Mouse (Mus musculus): ENCODE data around the gene Taf1.

Gene Taf1

DNA sequence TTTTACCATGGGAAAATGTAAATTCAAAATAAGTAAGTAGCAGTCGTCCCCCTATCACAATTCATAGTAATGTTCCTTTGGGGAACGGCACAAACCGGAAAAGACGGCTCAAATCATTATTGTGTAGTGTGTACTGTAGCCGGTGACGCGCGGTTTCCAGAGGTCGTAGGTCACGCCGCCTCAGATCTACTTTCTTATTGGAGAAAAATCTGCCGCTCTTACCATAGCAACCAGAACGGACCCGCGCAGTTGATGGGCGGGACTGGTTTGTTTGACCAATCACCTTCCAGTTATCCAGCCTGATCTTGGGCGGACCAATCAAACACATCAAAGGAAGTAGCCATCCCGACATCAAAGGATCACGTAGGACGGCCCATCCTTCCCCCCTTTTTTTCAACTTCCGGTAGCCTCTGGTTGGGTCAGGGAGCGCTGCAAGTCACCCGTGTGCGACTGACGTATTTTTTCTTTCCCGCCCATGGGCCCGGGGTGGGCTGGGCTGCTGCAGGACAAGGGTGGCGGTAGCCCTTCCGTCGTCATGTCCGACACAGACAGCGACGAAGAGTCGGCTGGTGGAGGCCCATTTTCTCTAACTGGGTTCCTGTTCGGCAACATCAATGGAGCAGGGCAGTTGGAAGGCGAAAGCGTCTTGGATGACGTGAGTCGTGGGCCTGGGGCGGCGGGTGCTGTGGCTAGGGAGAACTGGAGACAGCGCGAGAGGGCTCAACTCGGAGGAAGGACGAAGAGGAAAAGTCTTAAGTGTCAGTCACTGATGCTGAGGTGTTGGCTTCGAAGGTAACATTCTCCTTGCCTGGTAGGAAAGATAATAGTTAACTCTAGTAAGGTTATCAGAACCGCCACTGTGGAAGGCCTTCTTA is at the start of gene Taf1:
Gene Taf1 (plus strand): TSS at position 388 of the 875 bp plus-strand sequence.
- DNase-seq (ENCODE audit: low spot score in 2 of 2) = peak; percentile 91 to 95

DNA sequence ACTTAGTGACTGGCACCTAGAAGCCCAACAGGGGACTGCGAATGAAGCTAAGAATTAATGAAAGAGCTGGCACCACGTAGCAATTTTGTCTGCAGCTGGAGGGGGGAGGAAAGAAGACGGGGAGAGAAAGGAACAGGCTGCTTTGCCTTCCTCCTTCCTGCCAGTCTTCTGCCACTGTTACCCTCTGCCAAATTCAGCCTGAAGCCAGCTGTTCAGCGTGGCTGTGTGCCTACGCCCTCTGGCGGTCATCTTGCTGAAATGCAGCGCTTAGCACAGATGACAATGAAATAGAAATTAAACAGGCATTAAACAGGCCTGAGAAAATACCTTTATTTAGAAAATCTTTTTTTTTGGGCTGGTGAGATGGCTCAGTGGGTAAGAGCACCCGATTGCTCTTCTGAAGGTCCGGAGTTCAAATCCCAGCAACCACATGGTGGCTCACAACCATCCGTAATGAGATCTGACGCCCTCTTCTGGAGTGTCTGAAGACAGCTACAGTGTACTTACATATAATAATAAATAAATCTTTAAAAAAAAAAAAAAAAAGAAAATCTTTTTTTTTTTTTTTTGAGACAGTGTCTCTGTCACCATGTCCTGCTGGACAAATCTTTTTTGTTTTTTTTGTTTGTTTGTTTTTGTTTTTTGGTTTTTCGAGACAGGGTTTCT is 45.9 kb upstream of the Taf1 start:
- peak; percentile 4 to 24 for DNase-seq (ENCODE audit: low spot score in 2 of 2)

DNA sequence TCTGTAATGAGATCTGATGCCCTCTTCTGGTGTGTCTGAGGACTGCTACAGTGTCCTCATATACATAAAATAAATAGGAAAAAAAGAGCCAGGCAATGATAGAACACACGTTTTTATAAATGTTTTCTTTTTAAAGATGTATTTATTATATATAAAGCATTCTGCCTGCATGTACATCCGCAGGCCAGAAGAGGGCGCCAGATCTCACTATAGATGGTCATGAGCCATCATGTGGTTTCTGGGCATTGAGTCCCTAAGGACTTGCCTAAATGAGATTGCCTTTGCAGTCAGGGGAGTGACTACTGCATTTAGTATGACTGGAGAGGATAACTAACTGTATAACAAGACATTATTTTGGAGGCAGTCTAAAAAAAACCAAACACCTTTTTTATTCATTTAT is 27.9 kb upstream of the Taf1 start:
- DNase-seq (ENCODE audit: low spot score in 2 of 2) = peak in 1 of 2 experiments; percentile 11

DNA sequence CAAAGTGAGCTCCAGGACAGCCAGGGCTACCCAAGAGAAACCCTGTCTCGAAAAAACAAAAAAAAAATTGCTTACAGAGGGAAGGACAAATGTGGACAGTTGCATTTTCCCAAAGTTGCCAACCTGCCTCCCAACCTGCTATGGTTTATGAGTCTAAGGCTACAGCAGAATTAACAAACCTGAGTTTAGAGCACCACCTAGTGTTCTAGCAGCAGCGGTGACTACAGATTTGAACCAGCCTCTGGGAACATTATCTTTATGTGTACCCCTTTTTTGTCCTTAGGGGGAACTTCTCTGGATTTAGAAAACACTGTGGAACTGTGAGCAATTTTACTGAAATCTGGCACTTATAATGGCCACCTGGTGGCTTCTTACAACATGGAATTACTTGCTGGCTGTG is 16.8 kb upstream of the Taf1 start:
- DNase-seq (ENCODE audit: low spot score in 2 of 2) = no peak

DNA sequence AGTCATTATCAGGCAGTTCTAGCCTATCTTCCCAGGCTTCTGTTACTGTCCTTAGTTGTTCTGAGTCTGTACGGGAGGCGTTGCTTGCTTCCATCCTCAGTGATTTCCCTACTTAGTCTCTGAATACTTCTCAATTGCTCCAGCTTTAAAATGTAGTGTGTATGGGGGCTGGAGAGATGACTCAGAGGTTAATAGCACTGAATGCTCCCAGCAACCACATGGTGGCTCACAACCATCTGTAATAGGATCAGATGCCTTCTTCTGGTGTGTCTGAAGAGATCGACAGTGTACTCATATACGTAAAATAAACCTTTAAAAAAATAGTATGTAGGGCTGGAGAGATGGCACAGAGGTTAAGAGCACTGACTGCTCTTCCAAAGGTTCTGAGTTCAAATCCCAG is 14.5 kb upstream of the Taf1 start:
- no peak for DNase-seq (ENCODE audit: low spot score in 2 of 2)

DNA sequence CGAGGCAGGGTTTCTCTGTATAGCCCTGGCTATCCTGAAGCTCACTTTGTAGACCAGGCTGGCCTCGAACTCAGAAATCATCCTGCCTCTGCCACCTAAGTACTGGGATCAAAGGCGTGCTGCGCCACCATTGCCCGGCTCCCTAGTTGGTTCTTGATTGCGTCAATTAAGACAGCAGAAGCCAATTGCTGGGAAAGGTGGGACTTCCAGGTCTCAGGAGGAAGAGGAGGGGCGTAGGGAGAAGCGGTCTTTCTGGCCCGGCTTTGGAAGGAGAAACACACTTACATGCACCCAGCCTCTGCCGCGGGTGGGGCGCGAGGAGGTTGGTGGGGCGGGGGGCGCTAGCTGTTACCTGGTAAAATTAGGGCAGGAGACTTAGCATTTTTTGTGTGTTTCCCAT is 10.5 kb upstream of the Taf1 start:
- DNase-seq (ENCODE audit: low spot score in 2 of 2) = peak in 1 of 2 experiments; percentile 7

DNA sequence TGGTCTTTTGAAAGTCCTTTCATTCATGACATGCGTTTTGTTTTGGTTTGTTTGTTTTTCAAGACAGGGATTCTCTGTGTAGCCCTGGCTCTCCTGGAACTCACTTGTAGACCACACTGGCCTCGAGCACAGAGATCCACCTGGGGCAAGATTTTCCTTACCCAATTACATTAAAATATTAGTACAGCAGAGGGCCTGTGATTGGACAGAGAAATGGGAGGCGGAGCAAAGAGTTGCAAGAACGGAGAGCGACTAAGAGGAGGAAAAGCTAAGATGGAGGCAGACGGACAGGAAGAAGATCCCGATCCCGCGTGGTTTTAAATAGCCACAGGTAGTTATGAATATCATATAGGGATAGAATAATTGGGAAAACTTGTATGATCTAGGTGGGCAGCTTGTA is 5.2 kb upstream of the Taf1 start:
- peak; percentile 23 to 43 for DNase-seq (ENCODE audit: low spot score in 2 of 2)

DNA sequence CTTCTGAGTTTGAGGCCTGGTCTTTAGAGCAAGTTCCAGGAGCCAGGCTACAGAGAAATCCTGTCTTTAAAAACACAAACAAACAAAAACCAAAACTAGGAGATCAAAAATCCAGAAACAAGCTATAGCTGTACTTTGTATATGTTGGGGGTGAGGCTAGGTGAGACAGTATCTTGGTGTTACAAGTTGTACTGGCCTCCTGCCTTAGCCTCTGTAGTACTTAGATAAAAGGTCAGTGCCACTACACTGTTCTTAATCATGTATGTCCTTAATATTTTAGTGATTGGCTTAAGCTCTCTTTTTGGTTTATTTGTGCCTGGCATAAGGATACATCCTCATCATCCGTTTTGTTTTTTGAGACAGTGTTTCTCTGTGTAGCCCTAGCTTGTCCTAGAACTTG is 52.9 kb downstream of the Taf1 start:
- DNase-seq (ENCODE audit: low spot score in 2 of 2) = no peak

DNA sequence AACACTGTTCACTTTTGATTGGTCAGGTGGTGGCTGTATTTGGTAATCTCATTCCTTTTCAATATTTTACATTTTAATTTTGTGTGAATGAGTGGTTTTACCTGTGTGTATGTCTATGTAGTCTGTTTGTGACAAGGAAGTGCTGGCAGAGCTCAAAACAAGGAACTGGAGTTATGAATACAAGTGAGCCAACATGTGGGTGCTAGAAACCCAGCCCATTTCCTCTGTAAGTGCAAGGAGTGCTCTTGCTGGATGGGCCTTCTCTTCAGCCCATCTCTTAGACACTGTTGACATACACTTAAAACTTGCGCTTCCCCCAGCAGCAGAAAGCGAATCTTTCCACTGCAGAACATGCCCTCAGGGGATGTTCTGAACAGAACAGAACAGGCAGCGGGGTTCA is 83.6 kb downstream of the Taf1 start:
- DNase-seq (ENCODE audit: low spot score in 2 of 2) = no peak

DNA sequence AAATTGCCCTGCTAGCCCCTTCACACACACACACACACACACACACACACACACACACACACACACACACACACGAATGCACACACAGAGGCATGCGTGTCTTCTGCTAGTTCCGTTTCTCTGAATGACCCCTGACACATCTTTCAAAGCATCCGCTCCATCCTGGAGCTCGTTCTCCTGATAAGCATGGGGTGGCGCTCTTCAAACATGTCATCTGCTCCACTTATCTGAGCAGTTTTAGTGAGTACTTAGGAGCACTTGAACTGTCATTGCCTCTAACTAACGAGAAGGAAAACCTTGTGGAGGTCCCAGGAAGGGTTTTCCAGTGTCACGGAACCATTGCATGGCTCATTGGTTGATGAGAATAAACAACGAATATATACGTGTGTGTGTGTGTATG is 85.4 kb downstream of the Taf1 start:
- DNase-seq (ENCODE audit: low spot score in 2 of 2) = no peak

DNA sequence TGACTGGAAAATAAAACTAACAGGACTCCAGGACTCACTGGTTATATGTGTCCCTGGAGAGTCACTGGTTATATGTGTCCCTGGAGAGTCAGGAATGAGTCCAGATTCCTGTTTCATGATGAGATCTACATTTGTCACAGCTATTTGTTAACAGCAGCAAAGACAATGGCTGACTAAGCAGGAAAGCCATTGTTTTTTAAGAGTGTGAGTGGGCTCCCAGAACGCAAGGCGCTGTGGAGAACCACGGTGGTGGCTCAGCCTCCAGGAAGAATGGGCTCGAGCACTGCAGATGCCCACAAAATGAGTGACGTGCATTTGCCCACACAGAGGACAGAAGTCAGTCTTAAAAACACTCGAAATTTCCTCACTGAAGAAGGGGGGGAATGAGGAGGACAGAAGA is 87.8 kb downstream of the Taf1 start:
- DNase-seq (ENCODE audit: low spot score in 2 of 2) = no peak

DNA sequence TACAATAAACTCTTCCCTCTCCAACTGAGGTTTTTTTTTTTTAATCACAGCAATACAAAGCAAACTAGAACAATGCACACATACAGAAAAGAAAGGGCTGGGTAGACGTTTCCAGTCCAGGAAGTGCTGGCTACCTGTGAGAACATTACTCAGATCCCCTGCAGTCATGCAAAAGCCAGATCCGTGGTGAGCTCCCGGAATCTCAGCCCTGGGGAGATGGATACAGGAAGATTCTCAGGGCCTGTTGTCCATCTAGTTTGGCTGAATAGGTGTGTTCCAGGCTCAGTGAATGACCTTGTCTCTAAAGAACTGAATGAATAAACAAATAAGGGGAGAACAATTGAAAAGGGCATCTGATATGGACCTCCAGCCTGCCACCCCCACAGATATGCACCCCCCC is 90.0 kb downstream of the Taf1 start:
- DNase-seq (ENCODE audit: low spot score in 2 of 2) = no peak

DNA sequence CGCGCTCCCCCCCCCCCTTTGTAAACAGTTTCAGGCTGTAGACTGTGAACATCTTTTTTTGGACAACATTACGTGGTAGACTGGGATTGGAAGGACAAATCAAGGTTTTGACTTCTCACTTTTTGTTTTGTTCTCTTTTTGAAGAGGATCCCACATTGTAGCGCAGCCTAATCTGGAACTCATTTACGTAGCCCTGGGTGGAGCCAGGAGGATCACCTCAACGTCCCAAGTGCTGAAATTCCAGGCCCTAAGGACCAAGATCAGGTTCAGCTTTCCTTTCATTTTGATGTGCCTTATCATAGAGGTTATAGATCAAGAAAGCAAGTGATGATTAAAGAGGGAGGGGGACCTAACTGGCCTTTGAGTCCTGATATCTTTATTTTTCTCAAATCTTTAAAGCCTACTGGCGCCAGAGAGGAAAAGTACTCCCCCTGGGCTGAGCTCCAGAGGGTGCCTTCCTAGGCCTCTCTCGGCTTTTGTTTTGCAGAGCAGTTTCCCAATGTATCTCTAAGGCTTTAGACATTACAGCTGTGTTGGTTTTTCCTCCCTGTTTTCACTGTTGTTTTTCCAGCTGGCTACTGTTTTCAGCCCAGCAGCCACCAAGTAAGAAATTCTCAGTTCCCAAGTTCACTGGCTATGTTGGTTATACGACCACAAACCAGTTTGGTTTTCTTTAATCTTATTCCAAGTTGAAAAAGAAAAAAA is 104.4 kb downstream of the Taf1 start:
- no peak for DNase-seq (ENCODE audit: low spot score in 2 of 2)

DNA sequence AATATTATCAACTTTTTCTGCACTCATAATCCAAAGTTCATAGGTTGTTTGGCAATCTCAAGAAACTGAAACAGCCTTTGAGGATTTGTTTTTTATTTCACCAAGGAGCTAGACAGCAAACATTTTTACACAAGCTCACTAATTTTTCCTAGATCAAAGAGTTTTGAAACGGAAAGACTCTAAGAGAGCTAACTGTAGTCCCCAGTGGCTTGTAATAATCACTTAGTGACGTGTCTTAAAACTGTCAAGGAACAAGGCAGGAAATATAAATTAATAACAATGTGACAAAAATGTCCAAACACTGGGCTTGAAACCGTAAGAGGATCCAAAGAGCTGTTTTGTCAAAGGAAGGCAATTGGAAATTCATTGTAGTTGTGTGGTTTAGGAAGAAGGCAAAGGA is 106.3 kb downstream of the Taf1 start:
- no peak for DNase-seq (ENCODE audit: low spot score in 2 of 2)

DNA sequence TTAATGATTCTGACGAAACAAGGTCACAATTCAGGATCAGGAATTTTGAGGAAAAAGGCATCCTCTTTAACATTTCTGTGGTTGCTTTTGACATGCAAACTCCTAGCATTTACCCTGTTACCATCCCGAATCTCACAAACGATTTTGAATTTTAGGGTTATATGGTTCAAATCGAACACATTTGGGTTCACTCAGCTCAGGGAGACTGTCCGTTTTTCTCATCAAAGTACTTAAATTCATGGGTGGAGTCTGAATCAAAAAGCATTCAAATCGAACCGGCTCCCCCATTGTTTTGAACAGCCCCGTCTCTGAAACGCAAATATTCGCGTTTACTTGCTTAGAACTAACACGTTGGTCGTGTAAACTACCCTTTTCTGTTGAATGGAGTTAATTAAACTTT is 106.8 kb downstream of the Taf1 start:
- peak; percentile 3 to 8 for DNase-seq (ENCODE audit: low spot score in 2 of 2)

DNA sequence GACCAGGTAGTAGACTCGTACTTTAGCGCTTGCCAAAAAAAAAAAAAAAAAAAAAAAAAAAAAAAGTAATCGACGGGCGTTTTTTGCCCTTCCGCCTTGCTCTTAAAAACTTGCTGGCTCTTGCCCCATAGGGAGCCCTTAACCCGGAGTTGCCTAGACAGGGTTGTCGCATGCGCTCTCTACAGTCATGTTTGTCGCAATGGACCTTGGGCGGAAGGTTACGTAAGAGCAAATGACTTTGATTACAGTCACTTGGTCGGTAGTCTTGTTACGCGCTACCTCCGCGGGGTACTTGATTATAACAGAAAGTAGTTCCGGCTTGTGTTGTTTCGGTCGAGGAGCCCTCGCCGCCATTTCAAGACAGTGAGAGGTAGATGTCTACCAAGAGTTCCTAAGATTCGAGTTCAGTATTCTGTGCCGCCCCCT is 107.2 kb downstream of the Taf1 start, which contains the start of gene Ogt:
Gene Ogt (plus strand): TSS at position 320 of the 426 bp plus-strand sequence.
- DNase-seq (ENCODE audit: low spot score in 2 of 2) = peak; percentile 90 to 93

DNA sequence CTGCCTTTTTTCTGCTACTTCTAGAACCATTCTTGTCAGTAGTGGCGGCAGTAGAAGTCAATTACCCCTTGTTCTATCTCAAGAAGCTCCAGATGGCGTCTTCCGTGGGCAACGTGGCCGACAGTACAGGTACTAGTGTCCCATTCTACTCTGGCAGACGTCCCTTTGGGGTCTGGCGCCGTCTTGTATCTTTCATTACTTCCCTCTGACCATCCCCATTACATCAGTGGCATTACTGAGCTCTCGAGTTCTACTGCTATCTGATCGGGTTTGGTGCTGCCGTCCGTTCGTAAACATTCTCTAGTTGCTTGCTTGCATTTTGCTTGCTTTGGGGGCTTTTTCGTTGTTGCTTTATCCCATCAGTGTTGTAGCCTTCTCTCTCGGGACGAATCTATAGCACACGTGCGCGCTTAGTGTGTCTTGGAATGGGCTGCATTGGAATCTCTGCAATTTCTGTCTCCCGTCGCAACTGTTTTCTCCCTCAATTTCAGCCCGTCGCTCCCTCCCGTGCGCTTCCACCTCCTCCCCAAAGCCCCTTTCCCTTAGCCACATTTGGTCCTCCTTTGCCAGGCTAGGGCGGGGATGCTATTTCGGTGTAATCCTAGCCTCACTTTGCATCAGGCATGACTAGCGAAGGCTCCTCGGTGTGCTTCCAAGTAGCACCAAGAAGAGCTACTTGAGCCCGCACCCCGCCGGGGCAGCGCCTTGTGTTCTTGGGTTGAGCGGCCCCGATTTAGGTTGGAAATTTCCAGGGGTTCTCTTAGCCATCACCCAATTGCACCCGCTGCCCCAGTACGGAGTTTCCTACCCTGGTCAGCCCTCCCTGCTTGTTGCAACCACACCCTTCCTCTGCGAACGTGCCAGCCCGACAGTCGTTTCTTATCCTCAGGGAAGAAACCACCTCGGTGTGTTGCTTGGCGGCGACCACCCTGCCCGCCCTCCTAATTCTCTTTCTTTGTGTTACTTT is 107.9 kb downstream of the Taf1 start:
- DNase-seq (ENCODE audit: low spot score in 2 of 2) = peak; percentile 30

DNA sequence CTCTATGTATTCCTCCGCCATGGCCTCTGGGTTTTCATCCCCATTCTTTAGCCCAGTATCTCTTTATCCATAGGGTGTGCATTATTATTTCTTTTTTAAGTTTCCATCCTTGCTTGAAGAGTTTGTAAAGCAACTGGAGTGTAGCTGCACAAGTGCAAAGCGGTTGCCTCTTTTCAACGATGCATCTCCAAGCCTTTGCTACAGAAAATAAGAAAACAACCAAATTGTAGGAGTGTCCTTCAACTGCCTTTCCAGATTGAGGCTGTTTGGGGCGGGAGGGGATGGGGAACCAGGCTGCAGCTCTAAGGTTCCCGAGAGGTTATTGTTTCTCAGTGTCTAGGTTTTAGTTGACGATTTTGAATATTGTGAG is 108.6 kb downstream of the Taf1 start:
- no peak for DNase-seq (ENCODE audit: low spot score in 2 of 2)

DNA sequence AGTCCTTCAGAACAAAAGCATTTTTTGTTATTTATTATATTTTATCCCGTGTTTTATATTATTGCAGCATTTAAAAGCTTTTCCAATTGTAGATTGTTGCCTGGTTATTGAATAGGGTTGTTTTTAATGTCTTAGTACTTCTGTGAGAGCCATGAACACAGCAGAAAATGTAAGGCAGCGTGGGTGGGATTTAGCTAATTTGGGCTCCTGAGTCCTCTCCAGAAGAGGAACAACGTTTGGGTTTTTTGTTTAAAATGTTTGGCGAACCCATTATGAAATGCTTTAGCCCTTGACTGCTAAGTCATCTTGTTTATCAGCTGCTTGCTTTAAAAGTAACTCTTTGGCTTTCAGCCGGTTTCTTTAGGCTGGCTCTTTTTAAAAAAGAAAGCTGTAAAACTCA is 109.6 kb downstream of the Taf1 start:
- no peak for DNase-seq (ENCODE audit: low spot score in 2 of 2)

DNA sequence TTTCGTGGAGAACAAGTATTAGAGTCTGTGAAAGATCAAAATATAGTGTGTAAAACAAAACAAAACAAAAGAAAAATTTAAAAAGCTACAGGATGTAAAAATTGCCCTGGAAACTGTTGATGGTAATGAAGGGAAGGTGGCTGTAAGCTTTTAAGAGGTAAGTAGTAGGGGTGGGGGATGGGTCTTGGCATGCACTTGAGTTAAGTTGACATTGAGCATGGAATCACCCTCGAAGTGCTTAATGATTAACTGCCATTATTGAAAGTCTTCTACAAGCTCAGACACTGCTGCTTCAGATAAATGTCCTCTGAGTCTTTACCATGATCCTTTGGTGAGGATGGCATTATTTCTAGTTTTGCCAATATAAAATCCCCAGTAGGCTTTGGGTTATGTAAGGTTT is 112.8 kb downstream of the Taf1 start:
- no peak for DNase-seq (ENCODE audit: low spot score in 2 of 2)

DNA sequence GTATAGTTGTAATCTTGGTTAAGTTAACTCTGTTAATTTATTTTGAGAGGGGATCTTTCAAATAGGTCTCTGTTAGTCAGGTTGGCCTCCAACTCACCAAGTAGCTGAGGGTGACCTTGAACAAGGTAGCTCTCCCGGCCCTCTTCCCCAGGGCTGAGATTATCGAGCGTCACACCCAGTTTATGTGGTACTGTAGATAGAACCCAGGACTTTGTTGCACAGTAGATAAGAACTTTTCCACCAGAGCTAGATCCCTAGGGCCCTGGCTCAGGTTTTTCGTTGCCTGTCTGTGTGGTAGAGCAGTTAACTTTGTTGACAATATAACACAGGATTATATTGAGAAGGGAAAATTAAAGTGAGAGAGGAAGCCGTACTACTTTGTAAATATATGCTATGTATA is 114.1 kb downstream of the Taf1 start:
- DNase-seq (ENCODE audit: low spot score in 2 of 2) = no peak

Measured in spleen, postnatal 36 days (tissue).